Mouse (Mus musculus) cerebellum, adult 11 months (tissue): ENCODE results near the gene Glmn.

Experiments
- DNase-seq: peaks from one replicate; pipeline ENCODE4 v3.0.0; 2022

Glmn gene

DNA sequence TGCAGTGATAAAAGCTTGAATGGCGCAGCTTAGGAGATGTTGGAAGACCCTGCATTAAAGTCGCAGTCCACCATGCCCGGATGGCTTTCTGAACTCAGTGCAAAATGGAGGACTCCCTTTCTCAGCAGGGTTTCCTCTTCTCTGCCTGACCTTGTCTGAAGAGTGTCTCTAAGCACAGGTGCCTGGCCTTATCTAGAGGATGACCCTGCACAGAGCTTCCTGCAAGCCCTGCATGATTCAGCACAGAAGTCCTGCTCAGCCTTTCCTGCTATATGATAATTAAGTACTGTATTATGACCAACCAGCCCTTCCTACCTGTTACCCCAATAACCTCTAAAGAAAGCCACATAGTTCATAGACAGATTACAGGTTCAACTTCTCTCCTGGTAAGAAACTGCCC lies 82.2 kb downstream of the Glmn start:
- no peak for DNase-seq

DNA sequence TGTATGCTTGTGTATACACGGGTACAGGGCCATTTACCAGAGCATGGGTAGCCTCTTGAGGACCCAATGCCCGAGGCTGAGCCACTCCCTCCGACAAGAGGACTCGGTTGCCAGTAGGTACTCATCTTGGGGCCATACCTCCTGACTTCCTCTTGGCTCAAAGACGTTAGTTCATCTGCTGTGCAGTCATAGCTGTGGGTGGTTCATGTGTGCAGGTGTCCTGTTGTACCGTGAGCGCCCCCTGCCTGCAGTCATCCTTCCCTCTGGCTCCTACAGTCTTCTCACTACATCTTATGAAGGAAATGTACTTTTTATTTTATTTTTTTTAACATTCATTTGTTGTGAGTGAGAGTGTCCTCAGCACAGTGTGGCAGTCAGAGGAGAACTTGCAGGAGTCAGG lies 84.1 kb downstream of the Glmn start:
- DNase-seq = peak; percentile 51

DNA sequence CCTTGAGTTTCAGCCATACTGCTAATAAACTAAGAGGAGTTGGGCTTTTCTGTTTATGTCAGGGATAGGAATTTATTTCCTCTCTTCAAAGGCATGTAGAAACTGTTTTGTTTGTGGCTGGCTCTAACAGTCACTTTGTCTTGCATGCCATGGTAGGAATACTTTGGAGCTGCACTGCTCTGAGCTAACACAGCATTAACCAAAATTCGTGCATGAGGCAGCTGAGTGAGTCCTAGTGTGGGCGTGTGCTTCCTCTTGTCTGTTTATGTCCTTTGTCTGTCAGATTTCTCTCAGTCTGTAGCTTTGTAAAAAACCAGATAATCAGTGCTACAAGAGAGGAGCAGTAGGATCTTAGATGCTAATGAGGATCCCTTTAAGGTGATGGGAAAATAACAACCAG lies 86.4 kb downstream of the Glmn start:
- no peak for DNase-seq

DNA sequence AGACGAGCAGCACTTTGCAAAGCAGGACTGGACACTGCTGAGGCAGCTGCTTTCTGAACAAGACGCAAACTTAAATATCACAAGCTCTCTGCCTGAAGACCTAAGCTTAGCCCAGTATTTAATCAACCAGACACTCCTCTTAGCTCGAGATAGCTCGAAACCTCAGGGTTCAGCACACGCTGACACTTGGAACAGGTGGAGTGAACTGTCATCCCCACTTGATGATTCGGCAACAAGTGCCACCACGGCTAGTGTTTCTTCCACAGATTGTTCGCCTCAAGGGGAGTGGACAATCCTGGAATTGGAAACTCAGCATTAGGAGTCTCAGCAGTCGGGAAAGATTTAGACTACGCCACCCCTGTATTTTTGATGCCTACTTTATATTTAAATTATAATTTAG lies 87.2 kb downstream of the Glmn start:
- DNase-seq = no peak

DNA sequence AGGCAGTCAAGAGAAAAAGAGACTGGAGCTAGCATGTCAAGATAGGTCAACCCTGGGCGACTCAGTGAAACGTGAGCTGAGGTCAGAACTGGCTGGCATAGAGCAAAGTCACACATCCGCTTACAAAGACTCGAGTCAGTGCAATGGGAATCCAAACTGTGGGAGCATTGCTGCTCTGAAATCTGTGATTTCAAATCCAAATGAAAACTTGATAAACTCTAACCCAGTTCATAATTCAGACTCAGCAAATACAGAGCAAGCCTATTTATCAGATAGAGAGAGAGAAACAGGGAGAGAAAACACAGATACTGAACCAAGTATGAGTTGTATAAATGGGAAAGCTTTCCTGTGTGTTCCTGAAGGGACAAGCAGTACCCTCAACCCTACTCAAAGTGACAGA lies 90.4 kb downstream of the Glmn start, which contains the start of gene Gm42669:
Gm42669 (plus strand) TSS at position 301 of the 400 bp plus-strand sequence.
- DNase-seq = no peak

DNA sequence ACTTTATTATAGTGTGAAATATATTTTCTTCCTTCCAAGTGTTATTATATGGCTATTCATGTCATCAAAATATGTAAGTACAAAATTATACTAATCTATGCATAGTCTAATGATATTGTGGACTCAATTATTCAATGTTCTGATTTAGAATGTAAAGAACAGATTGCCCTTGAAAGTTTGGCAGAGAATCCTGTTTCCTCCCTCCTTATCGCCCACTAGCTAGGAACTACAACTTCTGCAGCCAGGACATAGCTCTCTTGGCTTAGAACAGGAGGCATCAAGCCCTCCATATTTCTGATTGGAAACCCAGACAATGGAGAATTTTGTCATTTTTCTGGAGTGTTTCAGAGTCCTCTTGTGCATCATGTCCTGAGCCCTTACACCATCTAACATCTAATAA lies 96.9 kb downstream of the Glmn start:
- no peak for DNase-seq

DNA sequence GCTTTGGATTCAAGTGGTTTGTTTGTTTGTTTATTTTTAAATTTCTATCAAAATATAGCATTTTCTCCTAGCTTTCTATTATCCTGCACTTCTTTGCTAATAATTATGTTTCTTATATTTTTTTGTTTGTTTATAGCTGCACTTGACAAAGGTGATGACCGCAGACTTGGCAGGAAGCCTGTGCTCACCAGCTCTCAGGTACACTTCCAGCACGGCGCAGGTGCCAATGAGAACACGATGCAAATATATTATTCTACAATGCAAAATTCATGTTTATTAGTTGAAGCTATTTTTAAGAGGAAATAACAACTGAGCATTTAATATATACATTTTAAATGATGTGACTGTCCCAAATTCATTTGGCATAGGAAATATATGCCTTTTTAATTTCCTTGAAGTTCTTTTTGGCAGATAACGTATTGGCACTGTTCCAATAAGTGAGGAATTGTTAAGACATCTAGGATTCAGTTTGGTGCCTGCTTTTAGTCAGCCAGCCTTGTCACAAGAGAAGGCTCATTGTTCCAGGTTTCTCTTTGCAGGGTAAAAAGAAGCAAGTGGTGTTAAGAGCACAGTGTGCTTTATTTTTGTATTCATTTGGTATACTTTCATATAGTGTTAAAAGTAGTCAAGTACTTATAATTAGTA lies 97.7 kb downstream of the Glmn start:
- DNase-seq = peak; percentile 67
